Mouse (Mus musculus): Measurements from ENCODE around the gene Dusp9. TPM values are rescaled to one million over a fixed set of nuclear protein-coding genes. Genes with fewer than 3 reads are reported as not detected.

Dusp9 gene
- total RNA-seq, 1 experiment from 2014 or later, result not detected

DNA sequence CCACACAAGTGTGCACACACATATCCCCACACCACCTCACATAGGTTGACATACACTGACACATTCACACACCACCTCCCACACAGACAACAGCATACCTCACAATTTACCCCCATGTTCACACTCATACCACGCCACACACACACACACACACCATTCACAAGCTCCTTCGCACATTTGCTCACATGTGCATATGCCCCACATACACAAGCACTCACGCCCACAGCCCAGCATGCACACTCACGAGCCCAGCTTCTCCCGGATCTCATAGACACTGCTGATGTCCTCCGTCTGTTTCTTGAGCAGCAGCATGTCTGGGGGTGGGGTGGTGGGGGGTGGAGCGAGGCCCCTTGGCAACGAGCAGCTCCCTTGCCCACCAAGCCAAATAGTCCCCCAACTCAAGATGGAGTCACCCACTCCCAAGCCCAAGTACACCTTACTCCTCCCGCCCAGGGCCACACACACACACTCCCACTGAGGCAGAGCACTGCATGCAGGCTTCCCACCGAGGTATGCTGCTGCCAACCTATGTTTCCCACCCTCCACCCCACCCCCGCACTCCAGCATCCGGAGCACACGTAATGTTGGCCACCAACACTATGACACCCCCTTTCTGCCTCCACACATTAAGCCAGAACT, 19.8 kb downstream of the Dusp9 start:
- ATAC-seq (replicated peaks; ENCODE audit: insufficient number of reproducible peaks, low FRiP score, low TSS enrichment, poor library complexity, severe bottlenecking), result no peak

DNA sequence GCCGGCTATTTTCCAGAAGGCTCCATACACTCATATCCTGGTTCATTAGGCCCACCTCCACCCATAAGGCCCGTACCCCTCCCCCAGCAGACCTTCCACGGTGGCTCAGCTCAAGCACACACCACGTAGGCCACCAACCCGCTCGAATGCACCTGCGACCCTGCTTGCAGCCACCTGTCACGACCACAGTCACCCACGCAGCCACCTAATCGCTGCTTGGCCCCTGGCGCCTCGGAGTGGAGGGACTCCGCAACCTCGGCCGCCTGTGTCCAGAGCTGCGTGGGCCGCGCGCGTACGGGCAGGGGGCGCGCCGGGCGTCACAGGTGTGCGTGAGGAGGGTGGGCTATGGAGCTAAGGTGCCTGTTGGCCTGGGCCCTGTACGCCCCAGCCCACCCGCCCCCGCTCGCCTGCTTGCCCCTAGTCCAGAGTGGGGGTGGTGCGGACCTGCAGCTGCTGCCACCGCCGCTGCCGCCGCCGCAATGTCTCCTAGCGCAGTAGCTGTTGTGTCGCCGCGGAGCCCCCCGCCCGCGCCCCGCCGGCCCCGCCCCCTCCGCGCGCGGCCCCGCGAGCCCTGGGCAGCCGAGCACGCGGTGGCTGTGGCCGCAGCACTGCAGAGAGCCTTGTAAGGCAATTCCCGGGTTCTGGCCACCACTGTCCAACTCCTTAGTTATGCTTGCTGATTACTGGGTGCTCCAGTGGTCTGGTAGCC, 20.5 kb downstream of the Dusp9 start, which contains the start of gene Pnck:
Gene Pnck (minus strand): TSS at position 543 of the 709 bp plus-strand sequence.
- ATAC-seq (replicated peaks; ENCODE audit: insufficient number of reproducible peaks, low FRiP score, low TSS enrichment, poor library complexity, severe bottlenecking), result no peak

DNA sequence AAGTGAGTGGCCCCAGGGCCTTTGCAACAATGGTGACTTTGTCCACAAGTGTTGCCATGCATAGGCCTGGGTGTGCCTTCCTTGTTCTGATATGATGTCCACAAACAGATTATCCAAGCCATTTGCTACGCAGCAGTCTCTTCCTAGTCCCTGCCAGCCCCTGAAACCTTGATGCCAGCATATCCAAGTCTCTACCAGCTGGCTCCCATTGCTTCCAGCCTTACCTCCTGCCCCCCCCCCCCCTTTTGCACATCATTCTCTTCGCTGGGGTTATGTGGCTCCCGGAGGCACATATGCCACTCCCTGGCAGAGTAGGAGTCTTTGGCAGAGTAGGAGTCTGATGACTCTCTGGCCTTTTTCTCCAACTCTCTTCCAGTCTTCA, 21.1 kb downstream of the Dusp9 start:
- no peak for ATAC-seq (replicated peaks; ENCODE audit: insufficient number of reproducible peaks, low FRiP score, low TSS enrichment, poor library complexity, severe bottlenecking)

DNA sequence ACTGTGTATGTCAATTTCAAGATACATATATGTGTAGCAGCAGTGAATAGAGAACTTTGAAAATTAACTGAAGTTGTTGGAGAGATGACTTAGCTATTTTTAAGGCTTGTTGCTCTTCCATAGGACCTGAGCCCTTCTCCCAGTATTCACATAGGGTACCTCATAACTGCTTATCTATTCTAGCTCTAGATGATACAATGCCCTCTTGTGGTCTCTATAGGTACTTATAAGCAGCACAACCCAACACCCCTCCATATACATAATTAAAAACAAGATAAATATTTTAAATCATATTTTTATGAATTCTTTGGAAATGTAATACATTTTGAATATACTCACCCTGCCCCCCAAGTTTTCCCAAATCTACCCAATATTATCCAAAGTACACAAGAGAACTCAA, 23.9 kb downstream of the Dusp9 start:
- ATAC-seq (replicated peaks; ENCODE audit: insufficient number of reproducible peaks, low FRiP score, low TSS enrichment, poor library complexity, severe bottlenecking), result no peak

DNA sequence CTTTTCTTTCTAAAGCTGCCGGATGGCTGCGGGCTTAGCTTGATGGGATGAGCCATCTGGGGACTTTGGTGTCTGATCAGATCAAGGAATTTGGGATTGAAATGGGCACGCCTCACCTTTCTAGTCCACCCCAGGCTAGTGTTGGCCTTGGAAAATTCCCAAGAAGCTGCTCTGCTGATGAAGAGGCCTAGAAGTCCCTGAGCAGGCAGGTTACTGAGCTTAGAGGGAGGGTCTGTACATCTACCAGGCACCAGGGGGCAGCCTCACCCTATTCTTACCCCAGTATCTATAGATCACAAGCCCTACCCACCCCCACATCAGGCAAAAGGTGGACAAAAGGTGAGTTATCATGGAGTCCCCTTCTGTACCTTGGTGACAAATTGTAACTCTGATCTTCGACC, 32.8 kb downstream of the Dusp9 start:
- no peak for ATAC-seq (replicated peaks; ENCODE audit: insufficient number of reproducible peaks, low FRiP score, low TSS enrichment, poor library complexity, severe bottlenecking)

DNA sequence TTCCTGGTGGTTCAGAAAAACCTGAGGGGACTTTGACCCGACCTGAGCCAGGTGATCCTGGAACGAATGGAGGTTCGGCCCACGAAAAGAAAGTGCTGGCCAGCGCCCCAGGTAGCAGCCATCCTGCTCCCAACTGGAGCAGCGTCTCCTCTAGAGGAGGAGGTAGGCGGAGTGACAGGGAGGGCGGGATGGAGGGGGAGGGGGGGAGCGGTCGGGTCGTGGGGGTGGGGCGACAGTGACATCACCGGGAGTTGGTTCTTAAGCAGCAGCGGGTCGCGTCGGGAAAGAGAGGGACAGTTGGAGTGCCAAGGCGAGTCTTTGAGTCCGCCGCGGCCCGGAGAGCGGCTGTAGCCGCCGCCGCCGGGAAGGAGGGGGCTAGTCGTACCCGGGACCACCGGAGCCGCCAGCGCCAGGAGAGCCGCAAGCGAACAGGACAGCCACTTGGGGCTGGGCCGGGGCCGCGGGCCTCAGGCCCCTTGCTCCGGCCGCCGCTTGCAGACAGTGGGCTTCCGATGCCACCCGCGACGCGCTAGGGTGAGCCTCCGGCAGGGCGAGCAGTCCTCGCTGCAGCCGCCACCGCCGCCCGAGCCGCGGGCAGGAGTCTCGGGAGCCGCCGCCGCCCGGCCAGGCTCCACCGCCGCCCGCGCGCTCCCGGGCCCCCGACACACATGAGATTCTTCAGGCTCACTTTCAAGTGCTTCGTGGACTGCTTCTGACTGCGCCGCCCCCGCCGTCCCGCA, 33.8 kb downstream of the Dusp9 start, which contains the start of gene Slc6a8:
Gene Slc6a8 (plus strand): TSS at position 272 of the 740 bp plus-strand sequence.
- ATAC-seq (replicated peaks; ENCODE audit: insufficient number of reproducible peaks, low FRiP score, low TSS enrichment, poor library complexity, severe bottlenecking), result no peak

DNA sequence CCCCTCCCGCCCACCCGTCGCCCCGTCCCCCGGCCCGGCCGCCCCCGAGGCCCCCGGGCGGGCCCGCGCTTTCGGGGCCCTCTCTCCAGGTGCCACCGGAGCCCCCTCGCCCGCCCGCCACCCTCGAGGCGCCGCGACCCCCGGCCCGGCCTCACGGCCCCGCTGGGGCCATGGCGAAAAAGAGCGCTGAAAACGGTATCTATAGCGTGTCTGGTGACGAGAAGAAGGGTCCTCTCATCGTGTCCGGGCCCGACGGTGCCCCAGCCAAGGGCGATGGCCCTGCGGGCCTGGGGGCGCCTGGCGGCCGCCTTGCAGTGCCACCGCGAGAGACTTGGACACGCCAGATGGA, 34.4 kb downstream of the Dusp9 start:
- no peak for ATAC-seq (replicated peaks; ENCODE audit: insufficient number of reproducible peaks, low FRiP score, low TSS enrichment, poor library complexity, severe bottlenecking)

DNA sequence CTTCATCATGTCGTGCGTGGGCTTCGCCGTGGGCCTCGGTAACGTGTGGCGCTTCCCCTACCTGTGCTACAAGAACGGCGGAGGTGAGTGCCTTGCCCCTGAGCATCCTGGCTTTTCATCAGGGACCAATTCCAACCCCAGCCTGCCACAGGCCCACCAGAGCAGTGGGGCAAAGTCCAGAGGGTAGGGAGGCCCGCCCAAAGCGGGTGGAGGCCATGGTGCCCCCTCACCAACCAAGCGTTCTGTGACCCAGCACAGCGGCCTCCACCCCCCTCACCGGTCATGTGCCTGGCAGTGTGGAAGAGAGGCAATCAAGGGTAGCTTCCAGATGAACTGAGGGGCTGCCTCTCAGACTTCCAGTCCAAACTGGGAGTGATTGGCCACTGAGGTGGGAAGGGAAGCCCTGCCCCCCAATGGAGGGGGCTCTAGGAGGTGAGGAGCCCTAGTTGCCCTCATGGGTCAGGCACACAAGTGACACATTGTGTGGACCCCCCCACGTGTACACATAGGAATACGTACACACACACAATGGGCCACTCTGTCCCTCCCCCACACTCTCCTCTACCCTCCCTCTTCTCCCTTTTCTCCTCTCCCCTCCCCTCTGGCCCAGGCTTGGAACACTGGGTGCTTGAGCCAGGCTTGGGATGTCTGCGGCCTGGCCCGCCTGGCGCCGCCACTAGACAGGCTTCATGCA, 34.9 kb downstream of the Dusp9 start:
- no peak for ATAC-seq (replicated peaks; ENCODE audit: insufficient number of reproducible peaks, low FRiP score, low TSS enrichment, poor library complexity, severe bottlenecking)

DNA sequence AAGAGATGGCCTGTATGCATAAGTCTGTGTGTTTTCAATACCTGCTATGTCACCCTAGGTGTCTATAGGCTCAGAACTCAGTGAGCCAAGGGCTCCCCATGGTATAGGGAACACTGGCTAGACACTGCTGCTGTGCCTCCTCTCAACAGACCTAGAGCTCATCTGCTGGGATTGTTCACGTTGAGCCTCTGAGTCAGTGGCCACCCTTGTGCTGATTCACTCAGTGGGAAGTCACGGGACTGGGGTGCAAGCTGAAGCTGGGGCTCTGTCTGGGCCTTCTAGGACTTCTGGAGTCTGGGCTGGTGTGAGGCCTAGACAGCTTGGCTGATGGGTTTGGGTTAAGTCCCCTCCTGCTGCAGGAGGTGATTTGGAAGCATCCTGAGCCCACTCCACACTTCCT, 36.0 kb downstream of the Dusp9 start:
- ATAC-seq (replicated peaks; ENCODE audit: insufficient number of reproducible peaks, low FRiP score, low TSS enrichment, poor library complexity, severe bottlenecking), result no peak

DNA sequence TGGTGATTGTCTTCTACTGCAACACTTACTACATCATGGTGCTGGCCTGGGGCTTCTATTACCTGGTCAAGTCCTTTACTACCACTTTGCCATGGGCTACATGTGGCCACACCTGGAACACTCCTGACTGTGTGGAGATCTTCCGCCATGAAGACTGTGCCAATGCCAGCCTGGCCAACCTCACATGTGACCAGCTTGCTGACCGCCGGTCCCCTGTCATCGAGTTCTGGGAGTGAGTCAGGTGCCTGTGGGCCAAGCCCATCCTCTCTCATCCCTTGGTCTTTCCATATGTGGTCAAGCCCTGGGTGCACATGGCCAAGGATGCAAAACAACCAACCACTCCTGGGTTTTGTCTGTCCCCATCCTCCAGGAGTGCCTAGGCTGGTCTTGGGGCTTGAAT, 37.4 kb downstream of the Dusp9 start:
- no peak for ATAC-seq (replicated peaks; ENCODE audit: insufficient number of reproducible peaks, low FRiP score, low TSS enrichment, poor library complexity, severe bottlenecking)

DNA sequence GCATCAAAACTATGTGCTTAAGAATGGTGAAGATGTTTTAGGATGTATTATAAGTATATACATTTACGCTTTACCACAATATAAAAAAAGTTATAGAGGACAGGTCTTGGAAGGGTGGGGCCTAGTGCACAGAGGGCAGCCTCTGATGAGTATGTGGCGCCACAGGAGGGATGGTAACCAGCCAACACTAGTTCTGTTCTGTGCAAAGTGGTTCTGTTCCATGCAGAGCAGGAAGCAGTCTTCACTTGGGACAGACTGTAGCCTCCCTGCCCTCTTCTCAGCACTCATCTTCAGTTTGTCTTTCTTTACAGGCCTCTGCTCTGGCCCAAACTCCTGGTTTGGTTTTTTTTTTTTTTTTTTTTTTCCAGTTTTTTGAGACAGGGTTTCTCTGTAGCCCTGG, 44.9 kb downstream of the Dusp9 start:
- no peak for ATAC-seq (replicated peaks; ENCODE audit: insufficient number of reproducible peaks, low FRiP score, low TSS enrichment, poor library complexity, severe bottlenecking)

DNA sequence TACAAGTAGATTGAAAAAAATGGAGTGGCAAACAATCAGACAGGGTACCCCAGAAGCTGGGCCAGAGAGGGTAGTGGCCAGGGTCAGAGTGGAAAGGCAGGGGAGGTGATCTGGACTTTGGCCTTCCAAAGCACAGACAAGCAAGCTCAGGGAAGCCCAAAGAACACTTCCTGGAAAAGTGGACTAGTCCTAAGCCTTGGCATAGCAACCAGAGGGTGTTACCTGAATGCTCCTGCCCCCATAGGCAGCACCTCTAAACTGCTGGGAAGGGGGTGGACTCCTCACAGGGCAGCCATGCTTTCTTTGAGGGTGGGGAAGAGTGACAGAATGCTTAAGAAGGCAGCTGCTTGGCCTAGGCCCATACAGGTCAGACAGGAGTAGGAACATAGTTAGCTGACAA, 45.8 kb downstream of the Dusp9 start:
- no peak for ATAC-seq (replicated peaks; ENCODE audit: insufficient number of reproducible peaks, low FRiP score, low TSS enrichment, poor library complexity, severe bottlenecking)

DNA sequence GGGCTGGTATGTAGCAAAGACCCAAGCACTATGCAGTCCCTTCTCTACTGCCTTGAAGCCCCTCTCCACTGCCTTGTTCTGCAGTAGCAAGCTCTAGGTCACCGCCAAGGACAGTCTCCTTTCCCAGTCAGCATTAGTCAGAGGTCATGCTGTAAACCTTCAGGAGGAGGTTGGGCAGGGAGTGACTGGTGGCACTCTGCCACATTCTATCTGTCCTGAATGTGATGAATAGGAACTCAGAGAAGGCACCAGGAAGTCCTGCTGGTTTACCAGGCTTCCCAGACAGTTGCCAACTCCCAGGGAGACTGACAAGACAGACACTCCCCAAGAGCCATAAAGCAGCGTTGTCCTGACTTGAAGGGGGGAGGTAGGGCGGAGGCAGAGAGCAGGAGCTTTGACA, 46.4 kb downstream of the Dusp9 start:
- ATAC-seq (replicated peaks; ENCODE audit: insufficient number of reproducible peaks, low FRiP score, low TSS enrichment, poor library complexity, severe bottlenecking), result no peak

DNA sequence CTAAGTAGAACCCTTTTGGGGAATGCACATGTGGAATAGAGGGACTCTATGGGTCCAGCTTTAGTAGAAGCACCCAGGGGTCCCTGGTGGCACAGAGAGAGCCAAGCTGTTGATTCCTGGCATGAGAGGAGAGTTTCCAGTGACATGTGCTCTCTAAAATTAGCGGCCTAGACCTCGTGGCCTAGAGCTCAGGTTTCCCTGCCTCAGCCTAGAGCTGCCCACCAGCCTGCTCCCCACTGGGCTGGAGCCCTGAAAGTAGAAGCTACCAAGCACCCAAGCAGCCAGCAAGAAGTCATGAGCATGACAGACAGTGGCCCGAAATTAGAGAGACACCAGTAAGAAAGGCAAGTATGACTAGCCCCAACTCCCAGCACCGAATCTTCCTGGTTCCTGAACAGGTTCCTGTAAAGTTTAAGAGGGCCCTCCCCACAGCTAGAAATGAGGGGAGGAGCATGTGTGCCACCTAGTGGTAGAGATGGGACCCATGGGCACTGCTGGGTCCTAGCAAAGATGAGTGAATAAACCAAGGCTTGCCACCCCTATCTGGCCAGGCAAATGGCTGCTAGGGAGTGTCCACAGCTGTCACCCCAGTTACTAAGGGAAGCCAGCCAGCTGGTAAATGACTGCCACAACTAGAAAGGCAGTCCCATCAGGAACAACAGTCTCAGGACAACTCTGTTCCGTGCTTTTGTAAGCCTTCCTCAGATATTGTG, 51.9 kb downstream of the Dusp9 start:
- ATAC-seq (replicated peaks; ENCODE audit: insufficient number of reproducible peaks, low FRiP score, low TSS enrichment, poor library complexity, severe bottlenecking), result peak; percentile 78

Other genes starting within 250 kb of the Dusp9 start
- gene Gm18336, start 240.7 kb upstream of the Dusp9 start, total RNA-seq (2017), result not detected in 3 replicates
- gene Zfp92, start 228.3 kb upstream of the Dusp9 start, total RNA-seq (2017), result 0.10 TPM in 1 of 3 replicates, not detected in the others
- not detected in 3 replicates for gene Trex2, start 204.1 kb upstream of the Dusp9 start, total RNA-seq (2017)
- gene Haus7, start 180.4 kb upstream of the Dusp9 start, total RNA-seq (2017), result 16.3 to 24.5 TPM (median 18.2 TPM) in 3 replicates
- not detected in 3 replicates for gene Bgn, start 155.8 kb upstream of the Dusp9 start, total RNA-seq (2017)
- gene Atp2b3, start 136.3 kb upstream of the Dusp9 start, total RNA-seq (2017), result not detected in 3 replicates
- gene Pnck, start 20.7 kb downstream of the Dusp9 start, total RNA-seq (2017), result 0.97 TPM in 1 of 3 replicates, not detected in the others
- gene Slc6a8, start 33.7 kb downstream of the Dusp9 start, total RNA-seq (2017), result 0.49 TPM in 1 of 3 replicates, not detected in the others
- gene Bcap31, start 76.8 kb downstream of the Dusp9 start, total RNA-seq (2017), result 223 to 253 TPM (median 241 TPM) in 3 replicates
- 23.6 to 41.6 TPM (median 26.6 TPM) in 3 replicates for gene Abcd1, start 77.2 kb downstream of the Dusp9 start, total RNA-seq (2017)
- 2.7 to 6.1 TPM (median 3.9 TPM) in 3 replicates for gene Plxnb3, start 117.7 kb downstream of the Dusp9 start, total RNA-seq (2017)
- 12.0 to 20.5 TPM (median 19.1 TPM) in 3 replicates for gene Srpk3, start 135.0 kb downstream of the Dusp9 start, total RNA-seq (2017)
- gene Idh3g, start 147.5 kb downstream of the Dusp9 start, total RNA-seq (2017), result 95.4 to 128 TPM (median 113 TPM) in 3 replicates
- gene Ssr4, start 147.6 kb downstream of the Dusp9 start, total RNA-seq (2017), result 136 to 151 TPM (median 138 TPM) in 3 replicates
- 0.68 to 2.9 TPM (median 1.9 TPM) in 3 replicates for gene Pdzd4, start 185.6 kb downstream of the Dusp9 start, total RNA-seq (2017)